Mouse (Mus musculus) erythroblast, embryonic 14.5 days (primary cell): ENCODE measurements around the gene Ccdc80.

Experiments
- GATA1 ChIP-seq: IDR thresholded peaks from 2 replicates; pipeline ENCODE4 v1.6.1; 2012; ENCODE audit warnings: low read length, inconsistent platforms, mixed read lengths
- TAL1 ChIP-seq: IDR thresholded peaks from 3 replicates; pipeline ENCODE4 v1.6.1; 2012; ENCODE audit warnings: low read length, inconsistent platforms, mixed read lengths

DNA sequence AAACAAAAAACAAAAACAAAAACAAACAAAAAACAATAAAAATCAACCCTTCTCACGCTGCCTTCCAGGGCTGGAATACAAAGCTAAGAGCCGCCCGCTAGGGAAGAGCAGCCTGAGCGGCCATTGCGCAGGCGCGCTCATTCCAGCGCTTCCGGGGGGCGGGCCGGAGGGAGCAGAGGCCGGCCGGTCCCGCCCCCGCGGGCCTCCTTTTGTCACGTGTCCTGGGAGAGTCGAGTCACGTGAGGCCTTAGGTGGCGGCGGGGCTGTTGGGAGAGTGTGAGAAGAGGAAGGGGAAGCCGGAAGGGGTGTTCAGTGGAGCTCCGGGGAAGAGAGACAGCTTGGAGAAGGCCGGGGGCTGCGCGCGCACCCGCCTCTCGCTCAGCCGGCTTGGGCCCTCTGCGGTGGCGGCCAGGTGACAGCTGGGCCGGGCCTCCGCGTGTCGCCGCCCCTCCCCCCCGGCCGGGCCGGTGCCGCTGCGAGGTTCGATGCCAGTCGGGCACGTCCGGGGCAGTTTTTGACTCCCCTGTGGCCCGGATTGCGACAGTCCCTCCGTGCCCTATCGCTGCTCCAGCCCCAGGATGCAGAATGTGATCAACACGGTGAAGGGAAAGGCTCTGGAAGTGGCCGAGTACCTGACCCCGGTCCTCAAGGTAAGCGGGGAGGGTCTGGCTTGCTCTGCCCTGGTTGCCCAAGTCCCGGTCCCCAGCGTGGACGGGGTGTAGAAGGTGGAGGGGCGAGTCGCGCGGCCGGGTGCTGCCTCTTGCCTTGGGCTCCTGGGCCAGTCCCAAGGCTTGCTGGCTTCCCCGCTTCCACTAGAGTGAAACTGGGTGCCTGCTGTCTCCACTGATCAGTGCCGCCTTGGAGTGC lies 65.6 kb downstream of the Ccdc80 start, which contains the start of the genes Slc35a5 and Atg3:
- TF ChIP-seq TAL1 (no peak), GATA1 (no peak)
